Mouse (Mus musculus) kidney, embryonic 16.5 days (tissue): ENCODE measurements around the gene Gm19345. TPM values are rescaled to one million over a fixed set of nuclear protein-coding genes. Genes with fewer than 3 reads are reported as not detected.

ENCODE experiments used
- ATAC-seq: fragments of 200-750 bp; cut with Nextera tagmentation; 2 replicates; pipeline ENCODE4 v1.8.0; 2017; ENCODE audit warnings: moderate TSS enrichment; ENCODE audit not compliant: low FRiP score, low TSS enrichment
- H3K27ac ChIP-seq: fragments of 300-500 bp; sonication (generic); 2 replicates; pipeline ENCODE4 v1.5.1; 2014; ENCODE audit warnings: low read length
- H3K27me3 ChIP-seq: fragments of 300-500 bp; sonication (generic); 2 replicates; pipeline ENCODE4 v1.6.1; 2014; ENCODE audit warnings: low read length, control low read depth, mixed read lengths; ENCODE audit not compliant: insufficient read depth
- H3K36me3 ChIP-seq: fragments of 300-500 bp; sonication (generic); 2 replicates; pipeline ENCODE4 v1.6.1; 2014; ENCODE audit warnings: low read length, control low read depth, mixed read lengths; ENCODE audit not compliant: insufficient read depth
- H3K4me1 ChIP-seq: fragments of 300-500 bp; sonication (generic); 2 replicates; pipeline ENCODE4 v1.6.1; 2014; ENCODE audit warnings: low read length, control low read depth, mixed read lengths; ENCODE audit not compliant: insufficient read depth
- H3K4me2 ChIP-seq: fragments of 300-500 bp; sonication (generic); replicated peaks from 2 replicates; pipeline ENCODE4 v1.6.1; 2014; ENCODE audit warnings: low read depth, low read length
- H3K4me3 ChIP-seq: fragments of 300-500 bp; sonication (generic); 2 replicates; pipeline ENCODE4 v1.5.1; 2014; ENCODE audit warnings: mild to moderate bottlenecking, low read length
- H3K9ac ChIP-seq: fragments of 300-500 bp; sonication (generic); replicated peaks from 2 replicates; pipeline ENCODE4 v1.6.1; 2014; ENCODE audit warnings: low read length
- H3K9me3 ChIP-seq: fragments of 300-500 bp; sonication (generic); 2 replicates; pipeline ENCODE4 v1.6.1; 2016; ENCODE audit warnings: low read length, control low read depth
- WGBS: fragments of 180-500 bp; shearing (Covaris S2); extraction: QIAGEN DNeasy Blood & Tissue Kit; methylation state at CpG from one replicate; pipeline ENCODE4 v1.1.7; 2014; 5-methylcytosine and 5-hydroxymethylcytosine counted together
- polyA plus RNA-seq: library from polyadenylated mRNA; unstranded; fragments of >200 nt; fragmentation: Nextera tagmentation; extraction: Ambion mirVana; gene quantifications from 2 replicates; pipeline ENCODE4 v1.2.1, GENCODE M21; 2015

The Gm19345 gene
- polyA plus RNA-seq, 1 experiment from 2014 or later: not detected

- Histone ChIP-seq H3K9ac (no peak overlapping the region), H3K4me3 (no peak overlapping the region), H3K36me3 (no peaks in the 10 kb centered on the region), H3K27me3 (peaks cover 8% of the 10 kb centered on the region), H3K4me2 (no peak overlapping the region), H3K4me1 (peaks cover 4% of the 10 kb centered on the region), H3K9me3 (no peaks in the 10 kb centered on the region), H3K27ac (no peak overlapping the region)
- WGBS: 76% methylated on average over 21 of the region's 21 CpGs
- ATAC-seq: no peak
Observed at GRCm38 (mm10) chr7:19841686-19842413, 10.0 kb upstream of the Gm19345 start.

- WGBS: 24% methylated on average over 19 of the region's 19 CpGs
- H3K9ac ChIP-seq: no peak overlapping the region
- peak; percentile 43; the same call in 1 of the 2 replicates for ATAC-seq
Observed at GRCm38 (mm10) chr7:19842885-19843504, 8.8 kb upstream of the Gm19345 start.

GRCm38 (mm10) chr7:19843561-19843960 is 8.2 kb upstream of the Gm19345 start:
- Histone ChIP-seq H3K4me1 (peaks cover 13% of the 10 kb centered on the region), H3K9ac (no peak overlapping the region), H3K4me2 (no peak overlapping the region), H3K9me3 (no peaks in the 10 kb centered on the region), H3K36me3 (no peaks in the 10 kb centered on the region), H3K27me3 (peaks cover 11% of the 10 kb centered on the region), H3K27ac (no peak overlapping the region), H3K4me3 (no peak overlapping the region)
- ATAC-seq: peak; percentile 75
- WGBS: 4% methylated on average over 11 of the region's 11 CpGs

More at GRCm38 (mm10) chr7:19842885-19843504, 8.8 kb upstream of the Gm19345 start:
- Histone ChIP-seq H3K9me3 (no peaks in the 10 kb centered on the region), H3K4me1 (peaks cover 12% of the 10 kb centered on the region), H3K4me2 (no peak overlapping the region), H3K27me3 (peaks cover 9% of the 10 kb centered on the region), H3K36me3 (no peaks in the 10 kb centered on the region), H3K4me3 (no peak overlapping the region), H3K27ac (no peak overlapping the region)

GRCm38 (mm10) chr7:19844521-19845171 is 7.2 kb upstream of the Gm19345 start:
- H3K36me3 ChIP-seq: no peaks in the 10 kb centered on the region
- H3K4me2 ChIP-seq: no peak overlapping the region
- H3K4me3 ChIP-seq: no peak overlapping the region
- H3K27ac ChIP-seq: no peak overlapping the region
- WGBS: 67% methylated on average over 15 of the region's 15 CpGs
- H3K4me1 ChIP-seq: peaks cover 13% of the 10 kb centered on the region
- no peaks in the 10 kb centered on the region for H3K9me3 ChIP-seq
- H3K27me3 ChIP-seq: peaks cover 11% of the 10 kb centered on the region
- H3K9ac ChIP-seq: no peak overlapping the region
- ATAC-seq: no peak

- H3K27ac ChIP-seq: no peak overlapping the region
- ATAC-seq: no peak
- no peaks in the 10 kb centered on the region for H3K9me3 ChIP-seq
- no peak overlapping the region for H3K4me2 ChIP-seq
- H3K9ac ChIP-seq: no peak overlapping the region
- no peaks in the 10 kb centered on the region; the same call in 1 of the 2 replicates for H3K4me1 ChIP-seq
- WGBS: 88% methylated on average over 20 of the region's 20 CpGs
- H3K27me3 ChIP-seq: peaks cover 12% of the 10 kb centered on the region
- H3K4me3 ChIP-seq: no peak overlapping the region
- no peaks in the 10 kb centered on the region for H3K36me3 ChIP-seq
Observed at GRCm38 (mm10) chr7:19853526-19853925, 1.7 kb downstream of the Gm19345 start.

GRCm38 (mm10) chr7:19855663-19856062 is 3.9 kb downstream of the Gm19345 start:
- ATAC-seq: no peak
- no peak overlapping the region for H3K4me2 ChIP-seq
- WGBS: 70% methylated on average over 5 of the region's 5 CpGs

GRCm38 (mm10) chr7:19856283-19856682 is 4.5 kb downstream of the Gm19345 start:
- Histone ChIP-seq H3K4me1 (no peaks in the 10 kb centered on the region; the same call in 1 of the 2 replicates), H3K36me3 (no peaks in the 10 kb centered on the region), H3K27ac (no peak overlapping the region), H3K4me2 (no peak overlapping the region), H3K9me3 (no peaks in the 10 kb centered on the region), H3K4me3 (no peak overlapping the region), H3K27me3 (peaks cover 11% of the 10 kb centered on the region), H3K9ac (no peak overlapping the region)
- no peak for ATAC-seq
- 87% methylated on average over 6 of the region's 6 CpGs for WGBS

More at GRCm38 (mm10) chr7:19855663-19856062, 3.9 kb downstream of the Gm19345 start:
- H3K27me3 ChIP-seq: peaks cover 12% of the 10 kb centered on the region
- H3K4me3 ChIP-seq: no peak overlapping the region
- H3K9me3 ChIP-seq: no peaks in the 10 kb centered on the region
- H3K9ac ChIP-seq: no peak overlapping the region
- H3K36me3 ChIP-seq: no peaks in the 10 kb centered on the region
- H3K27ac ChIP-seq: no peak overlapping the region
- H3K4me1 ChIP-seq: no peaks in the 10 kb centered on the region; the same call in 1 of the 2 replicates

- Histone ChIP-seq H3K36me3 (no peaks in the 10 kb centered on the region), H3K9me3 (no peaks in the 10 kb centered on the region), H3K4me2 (no peak overlapping the region), H3K4me1 (no peaks in the 10 kb centered on the region), H3K9ac (no peak overlapping the region), H3K4me3 (no peak overlapping the region), H3K27ac (no peak overlapping the region), H3K27me3 (no peaks in the 10 kb centered on the region)
- ATAC-seq: no peak
- WGBS: 68% methylated on average over 10 of the region's 10 CpGs
Observed at GRCm38 (mm10) chr7:19859740-19860139, 7.9 kb downstream of the Gm19345 start.

- Histone ChIP-seq H3K4me3 (no peak within 1 kb of the TSS), H3K27me3 (no peaks in the 10 kb centered on the region), H3K27ac (no peak within 1 kb of the TSS), H3K4me1 (no peaks in the 10 kb centered on the region), H3K4me2 (no peak within 1 kb of the TSS), H3K36me3 (no peaks in the 10 kb centered on the region), H3K9ac (no peak within 1 kb of the TSS), H3K9me3 (no peaks in the 10 kb centered on the region)
- WGBS: 79% methylated on average over 9 of the region's 9 CpGs
- ATAC-seq: no peak
Observed at GRCm38 (mm10) chr7:19861199-19861598, 9.4 kb downstream of the Gm19345 start, which contains the start of gene Ceacam16. Ceacam16 (minus strand) TSS chr7:19861299.
